Mouse (Mus musculus): ENCODE measurements around the gene Macrod1.

GRCm38 (mm10) chr19:7205326-7205725 is 148.7 kb downstream of the Macrod1 start:
- TF ChIP-seq CTCF (IDR thresholded peaks at IDR 0.05) (no peak), EP300 (IDR thresholded peaks at IDR 0.05) (no peak)

Data from lung, postnatal 0 days (tissue).